Mouse (Mus musculus) cerebellum, adult 2 months (tissue): ENCODE data around the gene Cblb. TPM values are rescaled to one million over a fixed set of nuclear protein-coding genes. Genes with fewer than 3 reads are reported as not detected.

Source experiments
- DNase-seq, 2 experiments: peaks; one replicate each; pipeline ENCODE4 v3.0.0; 2021
- H3K27ac ChIP-seq: fragments of 200-500 bp; 2 replicates; pipeline ENCODE4 v1.5.1; 2012; ENCODE audit warnings: low read length, control low read depth, inconsistent platforms; ENCODE audit not compliant: insufficient read depth
- H3K27me3 ChIP-seq: fragments of 200-500 bp; 2 replicates; pipeline ENCODE4 v1.6.1; 2012; ENCODE audit warnings: inconsistent platforms, mild to moderate bottlenecking, low read length, moderate library complexity; ENCODE audit not compliant: control insufficient read depth, insufficient read depth
- H3K4me1 ChIP-seq: fragments of 200-500 bp; 2 replicates; pipeline ENCODE4 v1.6.1; 2011; ENCODE audit warnings: low read length; ENCODE audit not compliant: control insufficient read depth, insufficient read depth
- H3K4me3 ChIP-seq: fragments of 200-500 bp; replicated peaks from 2 replicates; pipeline ENCODE3; 2011; ENCODE audit warnings: mild to moderate bottlenecking, low read depth, low read length, control low read depth; ENCODE audit not compliant: insufficient read depth
- CTCF ChIP-seq: fragments of 200-500 bp; IDR thresholded peaks from 2 replicates; pipeline ENCODE4 v1.5.1; 2011; ENCODE audit warnings: low read depth, mild to moderate bottlenecking, control low read depth, low read length, moderate library complexity, borderline replicate concordance; ENCODE audit not compliant: insufficient read depth
- POLR2A ChIP-seq: fragments of 200-500 bp; IDR thresholded peaks from 2 replicates; pipeline ENCODE4 v1.6.1; 2011; ENCODE audit warnings: low read length, control low read depth, borderline replicate concordance; ENCODE audit not compliant: insufficient read depth
- WGBS: fragments of 180-500 bp; shearing (Covaris S2); methylation state at CpG from one replicate; pipeline ENCODE4 v1.1.7; 2018; 5-methylcytosine and 5-hydroxymethylcytosine counted together
- polyA plus RNA-seq: library from polyadenylated mRNA; depleted of rRNA; stranded (reverse); fragments of >200 nt; gene quantifications from 2 replicates; pipeline ENCODE4 v1.2.3, GENCODE M21; 2012

Cblb gene
- polyA plus RNA-seq, 1 experiment = 14.2 TPM

DNA sequence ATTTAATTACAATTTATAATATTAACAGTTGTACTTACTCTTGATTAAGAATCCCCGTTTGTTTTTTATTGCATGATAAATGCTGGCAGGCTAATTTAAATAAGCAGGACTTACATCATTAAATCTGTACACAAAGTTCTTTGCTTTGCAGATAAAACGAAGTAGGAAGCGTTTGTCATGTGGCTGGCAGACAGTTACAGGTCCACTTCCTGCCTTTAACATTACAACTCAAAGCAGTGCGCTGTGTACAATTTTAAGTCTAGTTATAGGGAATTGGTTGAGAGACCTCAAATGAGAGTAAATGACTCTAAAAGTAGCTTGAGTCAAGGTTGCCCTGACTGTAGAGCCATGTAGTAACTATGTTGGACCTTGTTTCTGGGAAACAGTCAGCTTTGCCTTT lies 25.1 kb downstream of the Cblb start:
- no peak for DNase-seq
- H3K27me3 ChIP-seq = no peaks in the 10 kb centered on the region
- no peak overlapping the region for H3K27ac ChIP-seq
- TF ChIP-seq POLR2A (no peak), CTCF (no peak)
- 92% methylated on average over 4 of the region's 4 CpGs for WGBS
- H3K4me1 ChIP-seq = 0 out of 2 replicates have a peak, but pooled peaks cover 4% of the 10 kb centered on the region
- no peak overlapping the region for H3K4me3 ChIP-seq

- TF ChIP-seq POLR2A = no peak
- TF ChIP-seq CTCF = no peak
- no peak for DNase-seq
- Histone ChIP-seq H3K4me1 (0 out of 2 replicates have a peak, but pooled peaks cover 4% of the 10 kb centered on the region), H3K4me3 (no peak overlapping the region), H3K27me3 (no peaks in the 10 kb centered on the region), H3K27ac (no peak overlapping the region)
- 99% methylated on average over 2 of the region's 2 CpGs for WGBS
Observed at GRCm38 (mm10) chr16:52057335-52057734, 26.3 kb downstream of the Cblb start.

- WGBS = 90% methylated on average over 4 of the region's 4 CpGs
- Histone ChIP-seq H3K4me1 (peaks cover 6% of the 10 kb centered on the region; the same call in 1 of the 2 replicates), H3K4me3 (no peak overlapping the region), H3K27ac (no peak overlapping the region), H3K27me3 (no peaks in the 10 kb centered on the region)
- no peak for DNase-seq
- TF ChIP-seq POLR2A (no peak), CTCF (no peak)
Observed at GRCm38 (mm10) chr16:52059535-52059934, 28.5 kb downstream of the Cblb start.

DNA sequence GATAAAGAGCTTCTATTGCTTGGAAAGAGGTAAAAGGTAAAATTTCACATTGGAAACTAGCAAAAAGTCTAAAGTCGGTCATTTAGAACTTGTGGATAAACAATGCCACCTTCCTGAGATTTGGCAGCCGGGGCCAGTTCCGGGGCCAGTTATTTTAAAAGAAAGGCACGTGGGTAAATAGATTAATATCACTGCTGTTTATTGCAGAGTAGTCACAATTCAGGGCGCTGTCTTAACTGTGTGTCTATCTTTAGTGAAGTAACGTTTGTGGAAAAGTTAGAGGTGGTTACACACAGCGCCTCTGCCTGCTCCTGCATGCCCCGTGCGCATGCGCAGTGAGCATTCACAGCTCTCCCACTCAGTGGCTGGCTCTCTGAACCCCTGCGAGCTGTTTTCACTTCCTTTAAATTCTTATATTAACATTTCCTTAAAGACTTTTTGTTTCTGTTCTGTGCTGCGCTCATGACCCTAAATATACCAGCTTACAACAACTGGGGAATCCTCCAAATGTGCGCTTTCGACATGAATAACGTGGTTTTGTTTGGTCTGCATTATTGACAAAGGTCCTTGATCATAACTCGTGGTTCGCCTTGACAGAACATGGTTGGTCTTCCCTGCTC lies 29.2 kb downstream of the Cblb start:
- Histone ChIP-seq H3K4me1 (peaks cover 6% of the 10 kb centered on the region; the same call in 1 of the 2 replicates), H3K27ac (no peak overlapping the region), H3K4me3 (no peak overlapping the region), H3K27me3 (no peaks in the 10 kb centered on the region)
- DNase-seq = no peak
- TF ChIP-seq CTCF = no peak
- TF ChIP-seq POLR2A = no peak
- 83% methylated on average over 17 of the region's 17 CpGs for WGBS

- no peak overlapping the region for H3K27ac ChIP-seq
- no peak overlapping the region for H3K4me3 ChIP-seq
- peaks cover 6% of the 10 kb centered on the region; the same call in 1 of the 2 replicates for H3K4me1 ChIP-seq
- H3K27me3 ChIP-seq = no peaks in the 10 kb centered on the region
- TF ChIP-seq CTCF = no peak
- TF ChIP-seq POLR2A = no peak
- WGBS = 75% methylated on average over 4 of the region's 4 CpGs
- no peak for DNase-seq
Observed at GRCm38 (mm10) chr16:52061015-52061481, 30.0 kb downstream of the Cblb start.

DNA sequence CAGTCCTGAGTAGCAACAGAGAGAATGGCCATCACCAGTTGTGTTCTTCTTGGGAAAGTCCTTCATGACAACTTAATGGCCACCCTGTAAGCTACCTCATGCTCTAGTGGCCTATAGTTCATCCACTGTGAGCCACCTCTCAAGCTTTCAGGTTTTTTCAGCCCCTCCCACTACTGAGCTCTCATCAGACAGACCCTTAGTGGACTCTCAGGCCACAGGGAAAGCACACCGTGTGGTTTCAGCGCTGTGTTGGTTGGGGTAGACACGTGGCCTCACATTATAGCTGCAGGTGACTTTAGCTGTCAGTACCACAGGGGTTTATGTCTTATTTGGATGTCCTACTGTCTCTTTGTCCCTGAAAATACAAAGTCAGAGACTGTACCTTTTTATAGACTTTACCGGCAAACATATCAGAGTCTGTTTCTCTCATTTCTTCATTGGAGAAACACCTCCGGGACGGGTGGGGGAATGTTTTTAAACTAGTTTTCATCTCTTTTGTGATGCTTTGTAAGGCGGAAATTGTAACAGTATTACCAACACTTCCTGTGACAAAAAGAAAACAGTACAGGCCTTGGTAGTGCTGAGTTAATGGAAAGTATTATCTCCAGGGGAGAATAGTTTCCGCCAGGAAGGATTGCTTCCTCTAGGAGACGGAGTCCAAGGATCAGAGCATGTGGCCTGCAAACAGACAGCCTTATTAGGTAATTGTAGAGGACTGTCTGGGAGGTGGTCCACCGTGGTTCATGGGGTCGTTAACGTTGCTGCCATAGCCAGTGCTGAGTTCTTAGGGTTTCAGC lies 33.5 kb downstream of the Cblb start:
- H3K27ac ChIP-seq = no peak overlapping the region
- no peaks in the 10 kb centered on the region; the same call in 1 of the 2 replicates for H3K27me3 ChIP-seq
- peaks cover 4% of the 10 kb centered on the region; the same call in 1 of the 2 replicates for H3K4me1 ChIP-seq
- no peak for DNase-seq
- no peak for TF ChIP-seq CTCF
- TF ChIP-seq POLR2A = no peak
- no peak overlapping the region for H3K4me3 ChIP-seq
- WGBS = 84% methylated on average over 12 of the region's 12 CpGs

GRCm38 (mm10) chr16:52067632-52068516 lies 36.8 kb downstream of the Cblb start:
- Histone ChIP-seq H3K4me3 (no peak overlapping the region), H3K4me1 (peaks cover 11% of the 10 kb centered on the region), H3K27ac (no peak overlapping the region), H3K27me3 (no peaks in the 10 kb centered on the region; the same call in 1 of the 2 replicates)
- no peak for DNase-seq
- WGBS = 71% methylated on average over 10 of the region's 10 CpGs
- TF ChIP-seq POLR2A = no peak
- TF ChIP-seq CTCF = no peak
